22 mouse cellular contexts compared by ENCODE assay signal in the genomic region with DNA sequence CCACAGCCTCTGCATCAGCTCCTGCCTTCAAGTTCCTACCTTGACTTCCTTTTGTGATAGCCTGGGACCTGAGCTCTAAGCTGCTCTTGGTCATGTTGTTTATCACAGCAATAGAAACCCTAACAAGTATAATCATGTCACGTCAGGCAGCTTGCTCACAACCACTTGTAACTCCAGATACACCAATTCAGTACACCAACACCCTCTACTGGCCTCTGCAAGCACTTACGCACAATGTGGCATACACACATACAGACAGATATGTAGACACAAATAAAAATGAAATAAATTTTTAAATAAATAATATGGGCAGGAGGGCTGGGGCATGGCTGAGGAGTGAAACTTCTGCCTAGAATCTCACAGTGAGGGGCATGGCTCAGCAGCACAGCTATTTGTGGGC. TPM values are rescaled to one million over a fixed set of nuclear protein-coding genes. Genes with fewer than 3 reads are reported as not detected.
DNase-seq lines count a peak whose midpoint lies in the region; TF ChIP-seq lines count a peak whose summit lies in the region.
"Had no signal": no experiment of that assay in that cellular context is flagged by ENCODE, and none has a peak within 500 bp of the region (broad histone marks: within the 10 kb centered on the region; RNA-seq: fewer than 3 reads in every experiment).

No protein-coding gene starts in this region.

- dilution Hi-C loops in CH12.LX (cut with MboI; ENCODE audit: extremely low pct_ligation_motif_present, extremely low pct_unique_long_range_greater_than_20kb, low sequenced_read_pairs): no loop called here

- in situ Hi-C loops in CH12.LX (cut with MboI; ENCODE audit: low pct_ligation_motif_present, low pct_unique_long_range_greater_than_20kb, low sequenced_read_pairs): no loop called here

- DNase-seq in gastrocnemius, adult 2 months: no peak
- no peak for DNase-seq in gastrocnemius, postnatal 14 days
- DNase-seq in liver, adult 2 months (ENCODE audit: extremely low read depth, low read depth, low spot score): no peak
- DNase-seq in liver: no peak
- DNase-seq in CH12.LX (ENCODE audit: extremely low read depth): peak; percentile 31
- no peak for DNase-seq in spleen, adult 18-20 months
- no peak for DNase-seq in left cerebral cortex, postnatal 25 days (ENCODE audit: low spot score in 2 of 2)
- DNase-seq: adrenal gland, postnatal 14 days; cerebellum, adult 9-10 months; gastrocnemius, postnatal 36 days; heart, postnatal 4 days; kidney, adult 18-20 months; right cerebral cortex, postnatal 25 days; thymus, postnatal 36 days had no signal

- TF ChIP-seq CTCF in gastrocnemius, adult 2 months (IDR thresholded peaks at IDR 0.05): peak; percentile 11; the same call in 1 of the 2 replicates
- no peak for TF ChIP-seq CTCF in liver, adult 2 months (IDR thresholded peaks at IDR 0.05; ENCODE audit: low read depth, low read length)
- peak in 1 of 2 experiments; percentile 61; a peak in 2 of 4 replicates for TF ChIP-seq CTCF in CH12.LX (conservative IDR thresholded peaks at IDR 0.05 in 1 of 2, IDR thresholded peaks at IDR 0.05 in 1 of 2; ENCODE audit: low read depth in 2 of 2, low read length in 2 of 2)

- peaks cover 58% of the 10 kb centered on the region for H3K4me1 ChIP-seq in liver, adult 2 months (ENCODE audit: control insufficient read depth, insufficient read depth, low read length)
- no peaks in the 10 kb centered on the region for H3K4me1 ChIP-seq in CH12.LX (ENCODE audit: control insufficient read depth in 1 of 2, insufficient read depth in 2 of 2)
- peaks cover 18% of the 10 kb centered on the region for H3K4me1 ChIP-seq in brown adipose tissue, adult 24 weeks (ENCODE audit: control insufficient read depth, insufficient read depth, insufficient read length, low read length)
- H3K4me1 ChIP-seq: hindbrain, embryonic 15.5 days; midbrain, embryonic 13.5 days had no signal

- 74% methylated on average over 2 of the region's 2 CpGs for WGBS in liver, adult 2 months

- no peaks in the 10 kb centered on the region for H3K9me3 ChIP-seq in CH12.LX (replicated peaks; ENCODE audit: low read length)
- H3K9me3 ChIP-seq: forebrain, embryonic 10.5 days; hindbrain, embryonic 15.5 days; liver, embryonic 15.5 days; midbrain, embryonic 13.5 days; neural tube, embryonic 12.5 days had no signal

- H3K79me2 ChIP-seq in liver, adult 2 months (ENCODE audit: control insufficient read depth, insufficient read depth, low read length): peaks cover 32% of the 10 kb centered on the region; the same call in 1 of the 2 replicates
- H3K79me2 ChIP-seq in CH12.LX (replicated peaks; ENCODE audit: control insufficient read depth, extremely low read depth, insufficient read depth, poor library complexity, severe bottlenecking): no peaks in the 10 kb centered on the region

- H3K4me2 ChIP-seq in CH12.LX (ENCODE audit: insufficient read depth, low read depth, poor library complexity, severe bottlenecking): no peak overlapping the region
- H3K4me2 ChIP-seq: hindbrain, embryonic 15.5 days; liver, embryonic 15.5 days; midbrain, embryonic 13.5 days; neural tube, embryonic 12.5 days had no signal

- H3K4me3 ChIP-seq in gastrocnemius, adult 2 months: no peak overlapping the region
- no peak overlapping the region for H3K4me3 ChIP-seq in liver, adult 2 months (ENCODE audit: insufficient read depth, low read depth, low read length)
- H3K4me3 ChIP-seq in CH12.LX (replicated peaks in 1 of 3; ENCODE audit: low read depth in 2 of 3, low read length in 2 of 3, poor library complexity in 1 of 3): no peak overlapping the region
- H3K4me3 ChIP-seq in brown adipose tissue, adult 24 weeks (ENCODE audit: insufficient read depth, low read depth, low read length): no peak overlapping the region
- H3K4me3 ChIP-seq: forebrain, embryonic 10.5 days; hindbrain, embryonic 15.5 days; liver, embryonic 15.5 days; midbrain, embryonic 13.5 days; neural tube, embryonic 12.5 days had no signal

- peaks cover 18% of the 10 kb centered on the region; the same call in 1 of the 2 replicates for H3K36me3 ChIP-seq in liver, adult 2 months (ENCODE audit: control insufficient read depth, insufficient read depth, low read length)
- peaks cover 6 to 22% of the 10 kb centered on the region in 2 experiments for H3K36me3 ChIP-seq in CH12.LX (replicated peaks in 1 of 2; ENCODE audit: control insufficient read depth in 1 of 2, insufficient read depth in 1 of 2, low read length in 1 of 2)
- H3K36me3 ChIP-seq: forebrain, embryonic 10.5 days; midbrain, embryonic 13.5 days; neural tube, embryonic 12.5 days had no signal

- no peak overlapping the region for H3K27ac ChIP-seq in gastrocnemius, adult 2 months
- H3K27ac ChIP-seq in liver, adult 2 months (replicated peaks; ENCODE audit: insufficient read depth, low read depth, low read length): peak overlapping the region; percentile 21
- H3K27ac ChIP-seq in CH12.LX (ENCODE audit: insufficient read depth, low read depth): no peak overlapping the region
- 0 out of 2 replicates have a peak overlapping the region, but pooled peaks have one; percentile 42 for H3K27ac ChIP-seq in brown adipose tissue, adult 24 weeks (replicated peaks; ENCODE audit: low read depth, low read length)
- H3K27ac ChIP-seq: forebrain, embryonic 10.5 days; hindbrain, embryonic 15.5 days; kidney, postnatal 0 days; liver, embryonic 15.5 days; midbrain, embryonic 13.5 days; neural tube, embryonic 12.5 days had no signal

- H3K9ac ChIP-seq in liver, adult 2 months (ENCODE audit: low read depth, low read length): no peak overlapping the region
- H3K9ac ChIP-seq in CH12.LX (ENCODE audit: insufficient read depth, low read depth): no peak overlapping the region
- H3K9ac ChIP-seq: hindbrain, embryonic 15.5 days; liver, embryonic 15.5 days; midbrain, embryonic 13.5 days; neural tube, embryonic 12.5 days had no signal

- H3K27me3 ChIP-seq in liver, adult 2 months (ENCODE audit: control insufficient read depth, insufficient read depth, low read length): no peaks in the 10 kb centered on the region
- no peaks in the 10 kb centered on the region for H3K27me3 ChIP-seq in CH12.LX (replicated peaks)
- H3K27me3 ChIP-seq: hindbrain, embryonic 15.5 days; liver, embryonic 15.5 days; midbrain, embryonic 13.5 days; neural tube, embryonic 12.5 days had no signal

- TF ChIP-seq RAD21 in CH12.LX (IDR thresholded peaks at IDR 0.05; ENCODE audit: low read depth, low read length): peak; percentile 62

- TF ChIP-seq EP300 in CH12.LX (IDR thresholded peaks at IDR 0.05; ENCODE audit: low read length): no peak

- TF ChIP-seq POLR2A in liver, adult 2 months (IDR thresholded peaks at IDR 0.05; ENCODE audit: extremely low read depth, insufficient read depth, low read length): no peak
- TF ChIP-seq POLR2A in CH12.LX (IDR thresholded peaks at IDR 0.05; ENCODE audit: low read depth, low read length): no peak

- intact Hi-C loops in gastrocnemius, adult 2 months (cut with DNase I): no loop called here
- intact Hi-C loops in gastrocnemius, postnatal 14 days (cut with DNase I; ENCODE audit: low total_unique reads): no loop called here
- intact Hi-C loops in left cerebral cortex, postnatal 25 days (cut with DNase I): no loop called here

RNA-seq across cellular contexts. Expression of gene Slc25a42, which starts 16.3 kb away (rescaled TPM):
- 10 to 100 TPM; 27.5 to 33.3 TPM for total RNA-seq in gastrocnemius, adult 2 months (2021)
- 10 to 100 TPM; 25.5 to 29.2 TPM for total RNA-seq in gastrocnemius, postnatal 14 days (2021)
- total RNA-seq in liver, adult 2 months (2014; rRNA removed): 31.4 and 48.5 TPM in 2 replicates
- 96.9 and 117 TPM in 2 replicates for polyA plus RNA-seq in liver, adult 2 months (2012; rRNA removed)
- total RNA-seq in CH12.LX (2012; rRNA removed): 2.5 and 3.0 TPM in 2 replicates
- total RNA-seq in CH12.LX (2014; rRNA removed): 0.63 and 0.80 TPM in 2 replicates
- polyA plus RNA-seq in CH12.LX (2012; ENCODE audit: insufficient read length, low read depth): 2.9 and 3.4 TPM in 2 replicates
- 75.9 and 89.9 TPM in 2 replicates for polyA plus RNA-seq in brown adipose tissue, adult 24 weeks (2012; ENCODE audit: insufficient read depth, insufficient read length, missing spikeins)
- total RNA-seq in left cerebral cortex, postnatal 25 days (2021): 10 to 100 TPM; 33.5 to 36.5 TPM

RNA-seq across cellular contexts. Expression of gene Tmem161a, which starts 23.6 kb away (rescaled TPM):
- total RNA-seq in gastrocnemius, adult 2 months (2021): 10 to 100 TPM; 81.1 to 86.2 TPM
- 10 to 100 TPM; 76.0 to 78.1 TPM for total RNA-seq in gastrocnemius, postnatal 14 days (2021)
- total RNA-seq in liver, adult 2 months (2014; rRNA removed): 18.3 and 20.4 TPM in 2 replicates
- 40.4 and 60.4 TPM in 2 replicates for polyA plus RNA-seq in liver, adult 2 months (2012; rRNA removed)
- 54.2 and 65.0 TPM in 2 replicates for total RNA-seq in CH12.LX (2012; rRNA removed)
- 68.2 and 73.6 TPM in 2 replicates for total RNA-seq in CH12.LX (2014; rRNA removed)
- polyA plus RNA-seq in CH12.LX (2012; ENCODE audit: insufficient read length, low read depth): 42.3 and 48.5 TPM in 2 replicates
- polyA plus RNA-seq in brown adipose tissue, adult 24 weeks (2012; ENCODE audit: insufficient read depth, insufficient read length, missing spikeins): 20.3 and 22.0 TPM in 2 replicates
- 10 to 100 TPM; 44.1 to 50.8 TPM for total RNA-seq in left cerebral cortex, postnatal 25 days (2021)

RNA-seq across cellular contexts. Expression of gene Sugp2, which starts 38.3 kb away (rescaled TPM):
- total RNA-seq in gastrocnemius, adult 2 months (2021): 10 to 100 TPM; 41.8 to 50.7 TPM
- 10 to 100 TPM; 42.3 to 44.1 TPM for total RNA-seq in gastrocnemius, postnatal 14 days (2021)
- 5.3 and 7.0 TPM in 2 replicates for total RNA-seq in liver, adult 2 months (2014; rRNA removed)
- 9.7 and 12.4 TPM in 2 replicates for polyA plus RNA-seq in liver, adult 2 months (2012; rRNA removed)
- total RNA-seq in CH12.LX (2012; rRNA removed) (22.4 and 23.6 TPM in 2 replicates), CH12.LX (2014; rRNA removed) (9.4 and 10.0 TPM in 2 replicates)
- 20.1 and 21.4 TPM in 2 replicates for polyA plus RNA-seq in CH12.LX (2012; ENCODE audit: insufficient read length, low read depth)
- 5.9 and 10.4 TPM in 2 replicates for polyA plus RNA-seq in brown adipose tissue, adult 24 weeks (2012; ENCODE audit: insufficient read depth, insufficient read length, missing spikeins)
- total RNA-seq in left cerebral cortex, postnatal 25 days (2021): 100 to 1,000 TPM; 118 to 122 TPM

RNA-seq across cellular contexts. Expression of gene Armc6, which starts 38.5 kb away (rescaled TPM):
- total RNA-seq in gastrocnemius, adult 2 months (2021): 1 to 10 TPM; 7.6 to 9.7 TPM
- 1 to 10 TPM; 6.5 to 9.9 TPM for total RNA-seq in gastrocnemius, postnatal 14 days (2021)
- total RNA-seq in liver, adult 2 months (2014; rRNA removed): 4.4 and 6.2 TPM in 2 replicates
- polyA plus RNA-seq in liver, adult 2 months (2012; rRNA removed): 9.6 and 11.6 TPM in 2 replicates
- total RNA-seq in CH12.LX (2012; rRNA removed): 31.1 and 39.2 TPM in 2 replicates
- total RNA-seq in CH12.LX (2014; rRNA removed): 21.6 and 23.7 TPM in 2 replicates
- polyA plus RNA-seq in CH12.LX (2012; ENCODE audit: insufficient read length, low read depth): 20.0 and 20.7 TPM in 2 replicates
- 5.0 and 6.7 TPM in 2 replicates for polyA plus RNA-seq in brown adipose tissue, adult 24 weeks (2012; ENCODE audit: insufficient read depth, insufficient read length, missing spikeins)
- total RNA-seq in left cerebral cortex, postnatal 25 days (2021): 10 to 100 TPM; 41.7 to 46.3 TPM

RNA-seq across cellular contexts. Expression of gene Mef2b, which starts 56.3 kb away (rescaled TPM):
- total RNA-seq in gastrocnemius, adult 2 months (2021): under 1 TPM; 0.31 to 0.56 TPM
- under 1 TPM; 0.25 to 0.29 TPM for total RNA-seq in gastrocnemius, postnatal 14 days (2021)
- 0.09 and 0.34 TPM in 2 replicates for total RNA-seq in liver, adult 2 months (2014; rRNA removed)
- polyA plus RNA-seq in liver, adult 2 months (2012; rRNA removed): not detected in 2 replicates
- total RNA-seq in CH12.LX (2012; rRNA removed) (194 and 232 TPM in 2 replicates), CH12.LX (2014; rRNA removed) (60.1 and 61.0 TPM in 2 replicates)
- 130 and 168 TPM in 2 replicates for polyA plus RNA-seq in CH12.LX (2012; ENCODE audit: insufficient read length, low read depth)
- polyA plus RNA-seq in brown adipose tissue, adult 24 weeks (2012; ENCODE audit: insufficient read depth, insufficient read length, missing spikeins): not detected in 2 replicates
- under 1 TPM in 1 of 2 experiments, not detected in 1; 0.57 TPM for total RNA-seq in left cerebral cortex, postnatal 25 days (2021)
- polyA plus RNA-seq: liver, embryonic 15.5 days; stomach, embryonic 14.5 days had no signal

Comparison
In these comparisons a context has a peak if more than half of its experiments do, and no peak if none do; other contexts are left out.
1. H3K27ac ChIP-seq: peak in liver, adult 2 months (single experiment) and brown adipose tissue, adult 24 weeks (single experiment); none in gastrocnemius, adult 2 months (single experiment) and CH12.LX (single experiment).